Mouse (Mus musculus): ENCODE measurements around the gene Slc9a9. TPM values are rescaled to one million over a fixed set of nuclear protein-coding genes. Genes with fewer than 3 reads are reported as not detected.

The Slc9a9 gene
- polyA plus RNA-seq, 1 experiment = 4.0 TPM

- no peak for DNase-seq
- whole genome bisulfite sequencing = 67% methylated on average over 8 of the region's 8 CpGs
- TF ChIP-seq CTCF (IDR thresholded peaks at IDR 0.05; ENCODE audit: insufficient read depth, low read length) (no peak), POLR2A (IDR thresholded peaks at IDR 0.05; ENCODE audit: borderline replicate concordance, extremely low read depth, low read depth, low read length) (no peak)
Measured at GRCm38 (mm10) chr9:95086109-95086821, 416.6 kb downstream of the Slc9a9 start.

DNA sequence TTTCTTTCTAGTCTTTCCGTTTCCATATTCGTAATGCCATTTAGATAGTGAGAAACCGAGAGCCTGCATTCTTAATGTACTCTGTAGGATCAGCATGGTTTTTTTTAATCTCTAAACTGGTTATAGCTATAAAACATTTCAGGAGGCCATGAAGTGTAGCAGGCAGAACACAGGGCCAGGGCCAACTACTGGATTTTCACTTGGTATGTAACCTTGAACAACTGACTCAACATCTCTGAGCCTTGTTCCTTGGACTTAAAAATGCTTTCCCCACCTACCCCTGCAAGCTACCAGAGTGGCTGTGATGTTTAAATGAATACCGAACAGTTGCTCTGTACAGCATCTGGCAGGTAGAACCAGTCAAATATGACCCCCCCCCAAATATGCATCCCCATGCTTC lies 418.5 kb downstream of the Slc9a9 start:
- Histone ChIP-seq H3K4me3 (replicated peaks; ENCODE audit: extremely low read depth, low read depth, low read length) (no peak overlapping the region), H3K4me1 (ENCODE audit: control insufficient read depth, insufficient read depth, low read length) (no peaks in the 10 kb centered on the region)
- TF ChIP-seq CTCF (IDR thresholded peaks at IDR 0.05; ENCODE audit: insufficient read depth, low read length) = no peak
- TF ChIP-seq POLR2A (IDR thresholded peaks at IDR 0.05; ENCODE audit: borderline replicate concordance, extremely low read depth, low read depth, low read length) = no peak
- 98% methylated on average over 4 of the region's 4 CpGs for WGBS
- no peak for DNase-seq

More at GRCm38 (mm10) chr9:95086109-95086821, 416.6 kb downstream of the Slc9a9 start:
- Histone ChIP-seq H3K4me3 (replicated peaks; ENCODE audit: extremely low read depth, low read depth, low read length) (no peak overlapping the region), H3K4me1 (ENCODE audit: control insufficient read depth, insufficient read depth, low read length) (no peaks in the 10 kb centered on the region)

DNA sequence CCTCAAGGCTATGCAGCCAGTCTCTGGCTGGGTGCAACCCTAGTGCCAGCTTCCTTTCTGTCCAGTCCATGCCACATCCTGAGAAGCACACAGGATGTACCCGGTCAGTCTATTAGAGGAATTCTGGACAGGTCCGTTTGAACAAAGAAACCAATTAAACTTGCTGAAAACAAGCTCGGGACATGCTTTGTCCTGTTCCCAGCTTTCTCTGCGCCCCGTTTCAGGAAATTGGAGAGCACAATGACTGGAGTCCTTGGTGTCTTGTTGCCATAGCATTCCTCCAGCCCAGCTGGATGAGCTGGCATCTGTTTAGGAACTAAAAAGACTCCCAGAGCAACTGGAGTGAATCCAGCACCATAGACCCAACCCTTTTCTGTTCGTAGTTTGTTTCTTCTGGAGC lies 419.3 kb downstream of the Slc9a9 start:
- TF ChIP-seq POLR2A (IDR thresholded peaks at IDR 0.05; ENCODE audit: borderline replicate concordance, extremely low read depth, low read depth, low read length) (no peak), CTCF (IDR thresholded peaks at IDR 0.05; ENCODE audit: insufficient read depth, low read length) (no peak)
- no peaks in the 10 kb centered on the region for H3K4me1 ChIP-seq (ENCODE audit: control insufficient read depth, insufficient read depth, low read length)
- no peak overlapping the region for H3K4me3 ChIP-seq (replicated peaks; ENCODE audit: extremely low read depth, low read depth, low read length)
- 41% methylated on average over 6 of the region's 6 CpGs for WGBS
- no peak for DNase-seq

- no peaks in the 10 kb centered on the region for H3K4me1 ChIP-seq (ENCODE audit: control insufficient read depth, insufficient read depth, low read length)
- WGBS = 90% methylated on average over 3 of the region's 3 CpGs
- no peak for TF ChIP-seq CTCF (IDR thresholded peaks at IDR 0.05; ENCODE audit: insufficient read depth, low read length)
- TF ChIP-seq POLR2A (IDR thresholded peaks at IDR 0.05; ENCODE audit: borderline replicate concordance, extremely low read depth, low read depth, low read length) = no peak
Measured at GRCm38 (mm10) chr9:95096486-95096885, 426.8 kb downstream of the Slc9a9 start.

GRCm38 (mm10) chr9:95105768-95106167 lies 436.1 kb downstream of the Slc9a9 start:
- H3K4me3 ChIP-seq (replicated peaks; ENCODE audit: extremely low read depth, low read depth, low read length) = no peak overlapping the region
- no peak for TF ChIP-seq CTCF (IDR thresholded peaks at IDR 0.05; ENCODE audit: insufficient read depth, low read length)
- TF ChIP-seq POLR2A (IDR thresholded peaks at IDR 0.05; ENCODE audit: borderline replicate concordance, extremely low read depth, low read depth, low read length) = no peak
- H3K4me1 ChIP-seq (ENCODE audit: control insufficient read depth, insufficient read depth, low read length) = no peaks in the 10 kb centered on the region
- 93% methylated on average over 6 of the region's 6 CpGs for WGBS
- no peak for DNase-seq

More at GRCm38 (mm10) chr9:95096486-95096885, 426.8 kb downstream of the Slc9a9 start:
- no peak overlapping the region for H3K4me3 ChIP-seq (replicated peaks; ENCODE audit: extremely low read depth, low read depth, low read length)
- no peak for DNase-seq

DNA sequence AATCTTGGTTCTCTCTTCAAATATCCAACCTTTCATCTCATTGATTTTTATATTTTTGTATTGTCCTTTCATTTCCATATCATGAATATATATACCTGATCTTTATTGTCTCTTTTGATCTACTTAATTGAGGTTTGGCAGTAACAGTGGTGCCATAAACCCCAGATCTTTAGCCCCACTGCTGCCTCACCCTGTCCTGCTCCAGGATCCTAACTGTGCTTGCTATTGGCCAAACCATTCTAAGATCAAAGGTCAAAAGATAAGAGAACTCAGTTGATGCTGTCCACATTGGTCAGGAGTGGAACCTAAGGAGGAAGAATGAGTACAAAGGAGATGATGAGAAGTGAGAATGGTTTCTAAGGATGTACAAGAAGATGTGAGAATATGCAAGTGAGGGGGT lies 440.1 kb downstream of the Slc9a9 start:
- no peaks in the 10 kb centered on the region for H3K4me1 ChIP-seq (ENCODE audit: control insufficient read depth, insufficient read depth, low read length)
- no peak for DNase-seq
- TF ChIP-seq CTCF (IDR thresholded peaks at IDR 0.05; ENCODE audit: insufficient read depth, low read length) = no peak
- TF ChIP-seq POLR2A (IDR thresholded peaks at IDR 0.05; ENCODE audit: borderline replicate concordance, extremely low read depth, low read depth, low read length) = no peak
- no peak overlapping the region for H3K4me3 ChIP-seq (replicated peaks; ENCODE audit: extremely low read depth, low read depth, low read length)

DNA sequence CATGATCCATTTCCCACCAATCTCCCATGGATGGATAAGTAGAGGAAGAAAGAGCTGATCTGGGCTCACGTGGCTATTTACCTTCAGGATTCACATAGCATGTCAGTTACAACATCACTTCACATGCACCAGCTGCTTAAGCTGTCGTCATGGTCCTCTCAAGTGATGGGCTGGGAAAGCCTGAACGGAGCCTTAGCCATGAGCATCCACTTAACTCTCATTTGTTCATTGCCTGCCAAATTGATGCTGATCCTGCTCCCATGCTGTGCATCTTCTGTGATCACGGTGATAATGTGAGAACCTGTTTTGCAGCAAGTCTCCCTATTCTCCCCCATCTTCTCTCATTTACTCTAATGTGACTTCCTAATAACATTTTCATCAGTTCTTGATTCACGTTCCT lies 441.1 kb downstream of the Slc9a9 start:
- H3K4me1 ChIP-seq (ENCODE audit: control insufficient read depth, insufficient read depth, low read length) = no peaks in the 10 kb centered on the region
- TF ChIP-seq POLR2A (IDR thresholded peaks at IDR 0.05; ENCODE audit: borderline replicate concordance, extremely low read depth, low read depth, low read length) = no peak
- TF ChIP-seq CTCF (IDR thresholded peaks at IDR 0.05; ENCODE audit: insufficient read depth, low read length) = no peak
- 83% methylated on average over 5 of the region's 5 CpGs for WGBS
- no peak for DNase-seq
- no peak overlapping the region for H3K4me3 ChIP-seq (replicated peaks; ENCODE audit: extremely low read depth, low read depth, low read length)

GRCm38 (mm10) chr9:95111732-95112131 lies 442.0 kb downstream of the Slc9a9 start:
- 74% methylated on average over 1 of the region's 1 CpGs for whole genome bisulfite sequencing
- no peak for DNase-seq
- no peaks in the 10 kb centered on the region for H3K4me1 ChIP-seq (ENCODE audit: control insufficient read depth, insufficient read depth, low read length)
- H3K4me3 ChIP-seq (replicated peaks; ENCODE audit: extremely low read depth, low read depth, low read length) = no peak overlapping the region
- TF ChIP-seq POLR2A (IDR thresholded peaks at IDR 0.05; ENCODE audit: borderline replicate concordance, extremely low read depth, low read depth, low read length) = no peak
- TF ChIP-seq CTCF (IDR thresholded peaks at IDR 0.05; ENCODE audit: insufficient read depth, low read length) = no peak

DNA sequence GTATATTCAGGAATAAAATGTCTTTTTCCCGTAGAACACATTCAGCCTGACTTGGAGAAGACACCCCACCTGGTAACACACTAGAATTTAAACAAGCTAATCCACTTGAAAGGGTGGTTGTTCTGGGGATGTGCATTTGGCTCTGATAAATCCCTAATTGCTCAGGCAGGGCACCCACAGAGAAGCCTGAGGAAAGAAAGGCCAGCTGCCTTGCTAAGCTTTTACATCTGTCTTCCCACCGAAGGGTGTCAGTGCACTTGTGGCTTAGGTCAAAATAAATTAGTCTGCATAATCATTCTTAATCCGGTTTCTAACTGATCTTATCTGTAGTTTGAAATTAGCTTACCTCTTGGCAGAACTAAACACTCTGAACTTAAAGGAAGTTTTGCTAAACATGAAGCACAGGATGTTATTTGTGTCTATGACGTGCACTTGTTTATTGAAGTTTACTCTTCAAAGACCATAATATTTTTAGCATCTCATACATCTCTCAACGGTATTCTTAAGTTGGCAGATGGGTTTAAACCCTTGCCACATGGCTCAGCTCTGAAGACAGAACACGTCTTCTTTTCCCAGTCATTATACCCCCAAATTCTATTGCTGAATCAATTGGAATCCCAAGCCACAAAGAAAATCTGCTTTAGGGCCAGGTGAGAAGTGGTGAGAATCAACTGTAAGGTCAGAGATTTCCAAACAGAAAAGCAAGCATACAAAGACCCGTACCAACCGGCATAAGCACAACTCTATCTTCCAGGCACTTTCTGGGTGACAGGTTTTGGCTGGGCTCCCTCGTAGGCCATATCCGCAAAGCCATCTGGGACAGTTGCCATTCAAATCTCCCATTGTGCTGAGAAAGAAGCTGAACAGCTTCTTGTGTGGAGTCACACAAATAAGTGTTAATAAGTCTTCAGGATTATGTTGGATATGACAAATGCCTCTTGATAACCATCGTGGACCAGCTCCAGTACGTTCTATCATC lies 443.7 kb downstream of the Slc9a9 start:
- 33% methylated on average over 12 of the region's 12 CpGs for WGBS
- Histone ChIP-seq H3K4me1 (ENCODE audit: control insufficient read depth, insufficient read depth, low read length) (no peaks in the 10 kb centered on the region), H3K4me3 (replicated peaks; ENCODE audit: extremely low read depth, low read depth, low read length) (no peak overlapping the region)
- TF ChIP-seq CTCF (IDR thresholded peaks at IDR 0.05; ENCODE audit: insufficient read depth, low read length) = no peak
- TF ChIP-seq POLR2A (IDR thresholded peaks at IDR 0.05; ENCODE audit: borderline replicate concordance, extremely low read depth, low read depth, low read length) = no peak
- peak; percentile 13 for DNase-seq
